Mouse (Mus musculus): Measurements from ENCODE around the gene Scarf1.

- TF ChIP-seq CTCF (IDR thresholded peaks at IDR 0.05; ENCODE audit: borderline replicate concordance, insufficient read depth, low read depth, low read length) (no peak), POLR2A (IDR thresholded peaks at IDR 0.05; ENCODE audit: borderline replicate concordance, insufficient read depth, low read length) (no peak)
These were observed 12.3 kb downstream of the Scarf1 start for GRCm38 (mm10) chr11:75525531-75526125.

Measured in cerebellum, adult 2 months (tissue).